Mouse (Mus musculus): ENCODE results near the gene Eftud2. TPM values are rescaled to one million over a fixed set of nuclear protein-coding genes. Genes with fewer than 3 reads are reported as not detected.

Gene Eftud2
- polyA plus RNA-seq, 1 experiment from 2014 or later: 238 TPM

- DNase-seq (ENCODE audit: low spot score): no peak
- H3K27ac ChIP-seq: no peak overlapping the region
- no peak overlapping the region for H3K4me3 ChIP-seq
- peaks cover 11% of the 10 kb centered on the region for H3K4me1 ChIP-seq
- H3K9me3 ChIP-seq: no peaks in the 10 kb centered on the region
- H3K36me3 ChIP-seq: no peaks in the 10 kb centered on the region
- WGBS: 69% methylated on average over 2 of the region's 2 CpGs
- no peaks in the 10 kb centered on the region for H3K27me3 ChIP-seq (ENCODE audit: insufficient read depth, poor library complexity, severe bottlenecking)
Observed at GRCm38 (mm10) chr11:102826476-102826875, 54.3 kb downstream of the Eftud2 start.

- no peaks in the 10 kb centered on the region for H3K9me3 ChIP-seq
- H3K27ac ChIP-seq: no peak overlapping the region
- H3K36me3 ChIP-seq: no peaks in the 10 kb centered on the region
- DNase-seq (ENCODE audit: low spot score): no peak
- peaks cover 10% of the 10 kb centered on the region for H3K4me1 ChIP-seq
- 0 out of 2 replicates have a peak, but pooled peaks cover 2% of the 10 kb centered on the region for H3K27me3 ChIP-seq (ENCODE audit: insufficient read depth, poor library complexity, severe bottlenecking)
- 46% methylated on average over 6 of the region's 6 CpGs for WGBS
- no peak overlapping the region for H3K4me3 ChIP-seq
Observed at GRCm38 (mm10) chr11:102821231-102821630, 59.6 kb downstream of the Eftud2 start.

- Histone ChIP-seq H3K4me1 (peaks cover 16% of the 10 kb centered on the region), H3K4me3 (no peak overlapping the region), H3K36me3 (no peaks in the 10 kb centered on the region), H3K9me3 (no peaks in the 10 kb centered on the region), H3K27me3 (ENCODE audit: insufficient read depth, poor library complexity, severe bottlenecking) (0 out of 2 replicates have a peak, but pooled peaks cover 2% of the 10 kb centered on the region), H3K27ac (no peak overlapping the region)
- no peak for DNase-seq (ENCODE audit: low spot score)
- 10% methylated on average over 3 of the region's 3 CpGs for WGBS
Observed at GRCm38 (mm10) chr11:102820432-102820831, 60.4 kb downstream of the Eftud2 start.

GRCm38 (mm10) chr11:102819783-102820385 lies 60.9 kb downstream of the Eftud2 start:
- Histone ChIP-seq H3K27ac (peak overlapping the region; percentile 100), H3K4me1 (peaks cover 17% of the 10 kb centered on the region), H3K9me3 (no peaks in the 10 kb centered on the region), H3K27me3 (ENCODE audit: insufficient read depth, poor library complexity, severe bottlenecking) (0 out of 2 replicates have a peak, but pooled peaks cover 2% of the 10 kb centered on the region), H3K36me3 (no peaks in the 10 kb centered on the region), H3K4me3 (peak overlapping the region; percentile 94)
- DNase-seq (ENCODE audit: low spot score): no peak
- 8% methylated on average over 14 of the region's 14 CpGs for WGBS

GRCm38 (mm10) chr11:102819021-102819782 lies 61.6 kb downstream of the Eftud2 start, which contains the start of gene Gjc1:
Gene Gjc1 (minus strand): TSS chr11:102819700.
- H3K36me3 ChIP-seq: no peaks in the 10 kb centered on the region
- peak within 1 kb of the TSS; percentile 100 for H3K27ac ChIP-seq
- peaks cover 21% of the 10 kb centered on the region for H3K4me1 ChIP-seq
- H3K9me3 ChIP-seq: no peaks in the 10 kb centered on the region
- H3K4me3 ChIP-seq: peak within 1 kb of the TSS; percentile 94
- 2% methylated on average over 84 of the region's 97 CpGs for WGBS
- DNase-seq (ENCODE audit: low spot score): peak; percentile 87
- H3K27me3 ChIP-seq (ENCODE audit: insufficient read depth, poor library complexity, severe bottlenecking): 0 out of 2 replicates have a peak, but pooled peaks cover 2% of the 10 kb centered on the region

- no peak for DNase-seq (ENCODE audit: low spot score)
- Histone ChIP-seq H3K9me3 (no peaks in the 10 kb centered on the region), H3K4me1 (peaks cover 28% of the 10 kb centered on the region)
Observed at GRCm38 (mm10) chr11:102818121-102819020, 62.4 kb downstream of the Eftud2 start.

GRCm38 (mm10) chr11:102814881-102815280 lies 65.9 kb downstream of the Eftud2 start:
- Histone ChIP-seq H3K4me1 (peaks cover 28% of the 10 kb centered on the region), H3K27me3 (ENCODE audit: insufficient read depth, poor library complexity, severe bottlenecking) (no peaks in the 10 kb centered on the region), H3K9me3 (no peaks in the 10 kb centered on the region), H3K27ac (no peak overlapping the region), H3K4me3 (no peak overlapping the region), H3K36me3 (peaks cover 11% of the 10 kb centered on the region)
- no peak for DNase-seq (ENCODE audit: low spot score)

More at GRCm38 (mm10) chr11:102818121-102819020, 62.4 kb downstream of the Eftud2 start:
- Histone ChIP-seq H3K27ac (peak overlapping the region; percentile 100), H3K4me3 (peak overlapping the region; percentile 94), H3K27me3 (ENCODE audit: insufficient read depth, poor library complexity, severe bottlenecking) (0 out of 2 replicates have a peak, but pooled peaks cover 2% of the 10 kb centered on the region), H3K36me3 (no peaks in the 10 kb centered on the region)
- WGBS: under 1% methylated on average over 88 of the region's 92 CpGs

GRCm38 (mm10) chr11:102810721-102811485 lies 69.9 kb downstream of the Eftud2 start:
- peaks cover 14% of the 10 kb centered on the region for H3K36me3 ChIP-seq
- H3K4me1 ChIP-seq: peaks cover 17% of the 10 kb centered on the region; the same call in 1 of the 2 replicates
- no peak overlapping the region for H3K27ac ChIP-seq
- H3K9me3 ChIP-seq: no peaks in the 10 kb centered on the region
- no peaks in the 10 kb centered on the region for H3K27me3 ChIP-seq (ENCODE audit: insufficient read depth, poor library complexity, severe bottlenecking)
- no peak for DNase-seq (ENCODE audit: low spot score)
- no peak overlapping the region for H3K4me3 ChIP-seq
- WGBS: 72% methylated on average over 4 of the region's 4 CpGs

GRCm38 (mm10) chr11:102808246-102808645 lies 72.5 kb downstream of the Eftud2 start:
- 79% methylated on average over 5 of the region's 5 CpGs for WGBS
- no peak for DNase-seq (ENCODE audit: low spot score)
- Histone ChIP-seq H3K9me3 (no peaks in the 10 kb centered on the region), H3K4me1 (peaks cover 2% of the 10 kb centered on the region; the same call in 1 of the 2 replicates), H3K36me3 (peaks cover 38% of the 10 kb centered on the region), H3K4me3 (no peak overlapping the region), H3K27me3 (ENCODE audit: insufficient read depth, poor library complexity, severe bottlenecking) (no peaks in the 10 kb centered on the region), H3K27ac (no peak overlapping the region)

GRCm38 (mm10) chr11:102803453-102803852 lies 77.3 kb downstream of the Eftud2 start:
- H3K27ac ChIP-seq: no peak overlapping the region
- no peaks in the 10 kb centered on the region for H3K9me3 ChIP-seq
- peaks cover 72% of the 10 kb centered on the region for H3K36me3 ChIP-seq
- no peaks in the 10 kb centered on the region for H3K27me3 ChIP-seq (ENCODE audit: insufficient read depth, poor library complexity, severe bottlenecking)
- H3K4me3 ChIP-seq: no peak overlapping the region
- peaks cover 12% of the 10 kb centered on the region; the same call in 1 of the 2 replicates for H3K4me1 ChIP-seq
- 85% methylated on average over 5 of the region's 5 CpGs for WGBS
- no peak for DNase-seq (ENCODE audit: low spot score)

GRCm38 (mm10) chr11:102794157-102794556 lies 86.6 kb downstream of the Eftud2 start:
- Histone ChIP-seq H3K27me3 (ENCODE audit: insufficient read depth, poor library complexity, severe bottlenecking) (no peaks in the 10 kb centered on the region), H3K4me3 (no peak overlapping the region), H3K4me1 (peaks cover 37% of the 10 kb centered on the region), H3K27ac (peak overlapping the region; percentile 84), H3K36me3 (peaks cover 29% of the 10 kb centered on the region), H3K9me3 (no peaks in the 10 kb centered on the region)
- DNase-seq (ENCODE audit: low spot score): no peak
- 34% methylated on average over 8 of the region's 8 CpGs for WGBS

All from heart, embryonic 10.5 days (tissue).